In the genomic region with DNA sequence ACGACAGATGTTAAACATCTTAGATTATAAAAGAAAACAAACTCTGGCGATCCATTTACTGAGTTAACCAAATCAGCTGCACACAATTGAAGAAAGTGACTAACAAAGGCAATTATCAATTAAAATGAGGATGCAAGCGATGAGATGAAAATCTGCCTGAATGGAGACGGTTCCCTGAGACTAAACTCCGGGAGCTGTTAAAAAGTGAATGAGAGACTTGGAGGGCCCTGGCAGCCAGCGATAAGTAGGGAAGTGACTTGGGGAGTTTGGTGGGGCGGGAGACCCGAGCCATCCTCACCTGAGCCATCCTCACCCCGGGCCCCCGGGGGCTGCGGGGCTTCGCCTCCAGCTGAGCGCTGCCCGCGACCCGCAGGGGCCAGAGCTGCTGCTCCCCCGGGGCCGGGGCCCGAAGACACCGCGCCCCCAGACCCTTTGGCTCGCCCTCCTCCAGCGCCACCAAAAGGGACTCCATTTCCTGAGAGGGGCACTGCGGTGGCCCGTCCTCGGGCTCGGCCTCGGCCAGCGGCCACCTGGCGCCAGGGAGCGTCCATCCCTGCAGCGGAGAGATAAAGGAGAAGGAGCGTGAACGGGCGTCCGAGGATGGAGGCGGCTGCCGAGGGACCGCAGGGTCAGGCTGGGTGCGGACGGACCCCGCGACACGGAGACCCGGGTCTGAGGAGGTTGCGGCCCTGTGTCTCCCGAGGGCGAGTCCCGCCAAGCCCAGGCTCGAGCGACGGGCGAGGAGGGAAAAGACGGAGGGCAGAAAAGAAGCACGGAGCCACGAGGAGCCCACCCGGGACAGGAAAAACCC, we compare ENCODE assay signal across 8 mouse cellular contexts. TPM values are rescaled to one million over a fixed set of nuclear protein-coding genes. Genes with fewer than 3 reads are reported as not detected.
A peak's percentile ranks its signal among the peaks of the same experiment; 100 is the strongest.
DNase-seq lines count a peak whose midpoint lies in the region; ATAC-seq and TF ChIP-seq lines count a peak whose summit lies in the region.

No protein-coding gene starts in this region.

- H3K4me2 ChIP-seq in midbrain, embryonic 13.5 days (replicated peaks), result peak overlapping the region; percentile 95

- peak; percentile 89 for ATAC-seq in midbrain, embryonic 13.5 days

- TF ChIP-seq POLR2A in cortical plate, adult 2 months (IDR thresholded peaks at IDR 0.05; ENCODE audit: extremely low read depth, insufficient read depth, low read length), result no peak

- H3K9ac ChIP-seq in midbrain, embryonic 13.5 days (replicated peaks), result peak overlapping the region; percentile 91

- peak overlapping the region; percentile 83 for H3K4me3 ChIP-seq in gastrocnemius, adult 2 months
- peak overlapping the region; percentile 59 for H3K4me3 ChIP-seq in cortical plate, adult 2 months (ENCODE audit: insufficient read depth, low read length)
- peak overlapping the region; percentile 79 for H3K4me3 ChIP-seq in midbrain, embryonic 13.5 days (replicated peaks)

- TF ChIP-seq CTCF in gastrocnemius, adult 2 months (IDR thresholded peaks at IDR 0.05), result no peak
- no peak for TF ChIP-seq CTCF in cortical plate, adult 2 months (IDR thresholded peaks at IDR 0.05; ENCODE audit: extremely low read depth, insufficient read depth, low read length)

- intact Hi-C loops in gastrocnemius, adult 2 months (cut with DNase I), result no loop called here

- peaks cover 2% of the 10 kb centered on the region; the same call in 1 of the 2 replicates for H3K4me1 ChIP-seq in cortical plate, adult 2 months (ENCODE audit: control insufficient read depth, insufficient read depth, low read length)
- peaks cover 12% of the 10 kb centered on the region for H3K4me1 ChIP-seq in midbrain, embryonic 13.5 days (replicated peaks)

- H3K27me3 ChIP-seq in midbrain, embryonic 13.5 days, result no peaks in the 10 kb centered on the region

- H3K36me3 ChIP-seq in midbrain, embryonic 13.5 days, result peaks cover 14% of the 10 kb centered on the region

- WGBS in midbrain, embryonic 13.5 days, result under 1% methylated on average over 57 of the region's 57 CpGs

- H3K9me3 ChIP-seq in midbrain, embryonic 13.5 days, result no peaks in the 10 kb centered on the region

- DNase-seq in gastrocnemius, adult 2 months, result peak; percentile 54
- DNase-seq in gastrocnemius, adult 18-20 months (ENCODE audit: low spot score), result no peak
- DNase-seq in CD8-positive naive resting alpha-beta T cell, adult 2 months (ENCODE audit: low read depth in 2 of 2, low spot score in 2 of 2), result peak; percentile 2 to 24
- DNase-seq in gastrocnemius, postnatal 10 days, result peak; percentile 51
- DNase-seq in kidney, postnatal 10 days, result peak; percentile 63
- peak; percentile 70 for DNase-seq in thymus, postnatal 14 days

- peak overlapping the region; percentile 84 for H3K27ac ChIP-seq in gastrocnemius, adult 2 months
- H3K27ac ChIP-seq in cortical plate, adult 2 months (ENCODE audit: insufficient read depth, low read length), result no peak overlapping the region
- H3K27ac ChIP-seq in midbrain, embryonic 13.5 days, result peak overlapping the region; percentile 80

RNA-seq across cellular contexts. Expression of gene Nfxl1, which starts 0.6 kb away (rescaled TPM):
- 1 to 10 TPM; 4.7 to 5.2 TPM for total RNA-seq in gastrocnemius, adult 2 months (2021)
- 1 to 10 TPM; 3.0 to 3.6 TPM for total RNA-seq in gastrocnemius, adult 18-20 months (2021)
- 7.5 and 7.7 TPM in 2 replicates for polyA plus RNA-seq in cortical plate, adult 2 months (2012; rRNA removed)
- 1 to 10 TPM; 5.6 to 9.6 TPM for total RNA-seq in gastrocnemius, postnatal 10 days (2021)
- polyA plus RNA-seq in midbrain, embryonic 13.5 days (2015; fragmentation: Nextera tagmentation; extraction: Ambion mirVana), result 15.2 and 17.2 TPM in 2 replicates

RNA-seq across cellular contexts. Expression of gene Zar1, which starts 22.1 kb away (rescaled TPM):
- not detected for total RNA-seq in gastrocnemius, adult 2 months (2021)
- not detected for total RNA-seq in gastrocnemius, adult 18-20 months (2021)
- 0.15 and 0.17 TPM in 2 replicates for polyA plus RNA-seq in cortical plate, adult 2 months (2012; rRNA removed)
- not detected for total RNA-seq in gastrocnemius, postnatal 10 days (2021)
- 2.3 and 2.4 TPM in 2 replicates for polyA plus RNA-seq in midbrain, embryonic 13.5 days (2015; fragmentation: Nextera tagmentation; extraction: Ambion mirVana)

RNA-seq across cellular contexts. Expression of gene Gm5868, which starts 28.4 kb away (rescaled TPM):
- not detected for total RNA-seq in gastrocnemius, adult 2 months (2021)
- not detected for total RNA-seq in gastrocnemius, adult 18-20 months (2021)
- polyA plus RNA-seq in cortical plate, adult 2 months (2012; rRNA removed), result not detected in 2 replicates
- total RNA-seq in gastrocnemius, postnatal 10 days (2021), result not detected
- 5.9 and 6.8 TPM in 2 replicates for polyA plus RNA-seq in midbrain, embryonic 13.5 days (2015; fragmentation: Nextera tagmentation; extraction: Ambion mirVana)

RNA-seq across cellular contexts. Expression of gene Corin, which starts 54.6 kb away (rescaled TPM):
- under 1 TPM; 0.08 to 0.10 TPM for total RNA-seq in gastrocnemius, adult 2 months (2021)
- under 1 TPM; 0.07 to 0.55 TPM for total RNA-seq in gastrocnemius, adult 18-20 months (2021)
- polyA plus RNA-seq in cortical plate, adult 2 months (2012; rRNA removed), result 0.13 and 0.17 TPM in 2 replicates
- total RNA-seq in gastrocnemius, postnatal 10 days (2021), result under 1 TPM; 0.66 to 0.84 TPM
- 1.7 and 4.1 TPM in 2 replicates for polyA plus RNA-seq in midbrain, embryonic 13.5 days (2015; fragmentation: Nextera tagmentation; extraction: Ambion mirVana)
